Mouse (Mus musculus) heart, postnatal 36 days (tissue): ENCODE measurements at regions not wholly inside any gene's neighbourhood (a gene's known extent, or its start where the extent isn't known, plus 50 kb on each side); places are given as distances from the start of the nearest gene placed in this dataset.

ENCODE experiments used
- DNase-seq, 2 experiments: peaks; one replicate each; pipeline ENCODE4 v3.0.0; 2021 to 2022
- intact Hi-C: fragments of 180-260 bp; cut with DNase I; formaldehyde crosslinking; loops from one replicate; pipeline ENCODE4 v1.15.1; 2025

- intact Hi-C loops = no loop called here
- no peak for DNase-seq
Measured at GRCm38 (mm10) chr17:83083521-83083920, 131.6 kb upstream of the Pkdcc start.

- no peak for DNase-seq
- intact Hi-C loops = no loop called here
Measured at GRCm38 (mm10) chr17:83085792-83086475, 129.2 kb upstream of the Pkdcc start.

- intact Hi-C loops = no loop called here
- DNase-seq = no peak
Measured at GRCm38 (mm10) chr17:83086703-83087102, 128.4 kb upstream of the Pkdcc start.

- intact Hi-C loops = no loop called here
Measured at GRCm38 (mm10) chr17:83088471-83088870, 126.6 kb upstream of the Pkdcc start.

GRCm38 (mm10) chr17:83089856-83090692 is 125.0 kb upstream of the Pkdcc start:
- intact Hi-C loops = no loop called here
- no peak for DNase-seq

More at GRCm38 (mm10) chr17:83088471-83088870, 126.6 kb upstream of the Pkdcc start:
- DNase-seq = no peak

GRCm38 (mm10) chr17:83093862-83094261 is 121.2 kb upstream of the Pkdcc start:
- intact Hi-C loops = no loop called here

GRCm38 (mm10) chr17:83096451-83096850 is 118.6 kb upstream of the Pkdcc start:
- intact Hi-C loops = no loop called here

More at GRCm38 (mm10) chr17:83093862-83094261, 121.2 kb upstream of the Pkdcc start:
- DNase-seq = no peak

GRCm38 (mm10) chr17:83097998-83098397 is 117.1 kb upstream of the Pkdcc start:
- intact Hi-C loops = no loop called here
- DNase-seq = no peak

More at GRCm38 (mm10) chr17:83096451-83096850, 118.6 kb upstream of the Pkdcc start:
- no peak for DNase-seq

GRCm38 (mm10) chr17:83098679-83099413 is 116.2 kb upstream of the Pkdcc start:
- DNase-seq = no peak
- intact Hi-C loops = no loop called here

- DNase-seq = no peak
- intact Hi-C loops = no loop called here
Measured at GRCm38 (mm10) chr17:83101035-83101434, 114.1 kb upstream of the Pkdcc start.

GRCm38 (mm10) chr17:83101756-83102155 is 113.3 kb upstream of the Pkdcc start:
- DNase-seq = no peak
- intact Hi-C loops = no loop called here

GRCm38 (mm10) chr17:83102675-83103412 is 112.2 kb upstream of the Pkdcc start:
- no peak for DNase-seq
- intact Hi-C loops = no loop called here

- intact Hi-C loops = loop anchor here (5.0 kb wide), 1 partner anchor 114 kb away; no protein-coding TSS in a partner anchor
- DNase-seq = no peak
Measured at GRCm38 (mm10) chr17:83108151-83108550, 106.9 kb upstream of the Pkdcc start.

GRCm38 (mm10) chr17:83109792-83110440 is 105.2 kb upstream of the Pkdcc start:
- intact Hi-C loops = loop anchor here (5.0 kb wide), 1 partner anchor 112 kb away; no protein-coding TSS in a partner anchor
- peak; percentile 48 to 61 for DNase-seq

GRCm38 (mm10) chr17:83110556-83110955 is 104.5 kb upstream of the Pkdcc start:
- DNase-seq = peak in 1 of 2 experiments; percentile 33
- intact Hi-C loops = no loop called here

GRCm38 (mm10) chr17:83115146-83115545 is 99.9 kb upstream of the Pkdcc start:
- no peak for DNase-seq

GRCm38 (mm10) chr17:83115832-83116480 is 99.1 kb upstream of the Pkdcc start:
- DNase-seq = no peak
- intact Hi-C loops = no loop called here

More at GRCm38 (mm10) chr17:83115146-83115545, 99.9 kb upstream of the Pkdcc start:
- intact Hi-C loops = no loop called here

- no peak for DNase-seq
- intact Hi-C loops = loop anchor here (5.0 kb wide), 1 partner anchor 53 kb away; no protein-coding TSS in a partner anchor
Measured at GRCm38 (mm10) chr17:83120665-83121232, 94.3 kb upstream of the Pkdcc start.
